Mouse (Mus musculus) midbrain, embryonic 11.5 days (tissue): ENCODE measurements around the gene Mrpl16. TPM values are rescaled to one million over a fixed set of nuclear protein-coding genes. Genes with fewer than 3 reads are reported as not detected.

Experiments used
- ATAC-seq: fragments of 200-750 bp; cut with Nextera tagmentation; 2 replicates; pipeline ENCODE4 v1.8.0; 2017; ENCODE audit warnings: moderate TSS enrichment, moderate library complexity; ENCODE audit not compliant: low FRiP score
- DNase-seq: peaks from one replicate; pipeline ENCODE4 v3.0.0; 2015; ENCODE audit warnings: low spot score; ENCODE audit errors: missing footprints
- H3K27ac ChIP-seq: fragments of 300-500 bp; sonication (generic); 2 replicates; pipeline ENCODE4 v1.5.1; 2014; ENCODE audit warnings: low read depth, low read length
- H3K27me3 ChIP-seq: fragments of 300-500 bp; sonication (generic); 2 replicates; pipeline ENCODE4 v1.6.1; 2014; ENCODE audit warnings: mild to moderate bottlenecking, low read length, moderate library complexity, mixed read lengths; ENCODE audit not compliant: control insufficient read depth, insufficient read depth
- H3K36me3 ChIP-seq: fragments of 300-500 bp; sonication (generic); 2 replicates; pipeline ENCODE4 v1.6.1; 2014; ENCODE audit warnings: mild to moderate bottlenecking, low read length, moderate library complexity, mixed read lengths; ENCODE audit not compliant: control insufficient read depth, insufficient read depth
- H3K4me1 ChIP-seq: fragments of 300-500 bp; sonication (generic); 2 replicates; pipeline ENCODE4 v1.6.1; 2014; ENCODE audit warnings: low read length; ENCODE audit not compliant: control insufficient read depth, insufficient read depth
- H3K4me2 ChIP-seq: fragments of 300-500 bp; sonication (generic); 2 replicates; pipeline ENCODE4 v1.6.1; 2014; ENCODE audit warnings: mild to moderate bottlenecking, moderate library complexity
- H3K4me3 ChIP-seq: fragments of 300-500 bp; sonication (generic); 2 replicates; pipeline ENCODE4 v1.5.1; 2014; ENCODE audit warnings: low read depth, low read length
- H3K9ac ChIP-seq: fragments of 300-500 bp; sonication (generic); 2 replicates; pipeline ENCODE4 v1.6.1; 2014; ENCODE audit warnings: low read length
- H3K9me3 ChIP-seq: fragments of 300-500 bp; sonication (generic); 2 replicates; pipeline ENCODE4 v1.6.1; 2016; ENCODE audit warnings: low read length; ENCODE audit not compliant: control insufficient read depth
- WGBS: fragments of 180-500 bp; shearing (Covaris S2); extraction: QIAGEN DNeasy Blood & Tissue Kit; methylation state at CpG from one replicate; pipeline ENCODE4 v1.1.7; 2014; 5-methylcytosine and 5-hydroxymethylcytosine counted together
- polyA plus RNA-seq: library from polyadenylated mRNA; unstranded; fragments of >200 nt; fragmentation: Nextera tagmentation; extraction: Ambion mirVana; gene quantifications from 2 replicates; pipeline ENCODE4 v1.2.1, GENCODE M21; 2014

Gene Mrpl16
- polyA plus RNA-seq, 1 experiment from 2014 or later: 57.2 TPM

GRCm38 (mm10) chr19:11793741-11794359 lies 23.7 kb downstream of the Mrpl16 start:
- Histone ChIP-seq H3K4me3 (no peak overlapping the region), H3K36me3 (no peaks in the 10 kb centered on the region), H3K27ac (no peak overlapping the region), H3K9me3 (no peaks in the 10 kb centered on the region), H3K4me2 (no peak overlapping the region), H3K9ac (no peak overlapping the region), H3K4me1 (no peaks in the 10 kb centered on the region), H3K27me3 (no peaks in the 10 kb centered on the region)
- DNase-seq (no peak), ATAC-seq (no peak)
- WGBS: 79% methylated on average over 2 of the region's 2 CpGs

GRCm38 (mm10) chr19:11794447-11794846 lies 24.3 kb downstream of the Mrpl16 start:
- Histone ChIP-seq H3K27ac (no peak overlapping the region), H3K36me3 (no peaks in the 10 kb centered on the region), H3K27me3 (no peaks in the 10 kb centered on the region), H3K9me3 (no peaks in the 10 kb centered on the region), H3K4me2 (no peak overlapping the region), H3K9ac (no peak overlapping the region), H3K4me3 (no peak overlapping the region), H3K4me1 (no peaks in the 10 kb centered on the region)
- no peak for ATAC-seq
- 88% methylated on average over 6 of the region's 6 CpGs for WGBS
- no peak for DNase-seq

DNA sequence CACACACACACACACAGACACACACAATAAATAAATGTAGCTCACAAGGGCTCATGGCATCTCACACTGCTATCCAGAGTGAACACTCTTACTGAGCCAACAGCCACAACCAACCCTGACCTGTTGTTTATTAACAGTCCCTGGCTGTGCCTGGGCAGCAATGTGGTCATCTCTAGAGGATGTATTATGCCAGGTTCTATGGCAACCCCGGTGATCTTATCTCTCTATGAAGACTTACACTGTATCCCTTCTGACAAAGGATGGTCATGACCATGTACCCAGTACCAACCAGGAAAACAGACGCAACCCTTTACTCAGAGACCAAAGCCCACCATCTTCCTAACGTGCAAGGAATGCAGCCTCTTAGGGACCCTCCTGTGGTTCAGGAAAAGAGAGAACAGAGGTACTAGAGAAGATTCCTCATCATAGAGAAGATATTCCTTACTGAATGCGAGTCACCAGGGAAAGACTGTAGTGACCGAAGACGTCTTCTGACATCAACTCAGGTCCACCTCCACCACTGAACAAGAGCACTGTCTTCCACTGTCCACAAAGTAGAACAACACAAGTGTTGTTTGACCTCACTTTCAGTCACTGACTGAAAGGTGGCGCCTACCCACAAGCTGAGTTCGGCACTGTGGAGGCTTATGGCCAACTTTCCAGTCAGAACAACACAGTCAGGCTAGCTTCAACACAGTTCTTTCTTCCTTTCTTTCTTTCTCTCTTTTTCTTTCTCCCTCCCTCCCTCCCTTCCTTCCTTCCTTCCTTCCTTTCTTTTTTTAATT lies 30.5 kb downstream of the Mrpl16 start:
- Histone ChIP-seq H3K27me3 (no peaks in the 10 kb centered on the region), H3K9ac (no peak overlapping the region), H3K4me2 (no peak overlapping the region), H3K27ac (no peak overlapping the region), H3K4me3 (no peak overlapping the region), H3K4me1 (no peaks in the 10 kb centered on the region), H3K36me3 (no peaks in the 10 kb centered on the region), H3K9me3 (no peaks in the 10 kb centered on the region)
- ATAC-seq (no peak), DNase-seq (peak; percentile 85)
- 80% methylated on average over 8 of the region's 8 CpGs for WGBS

DNA sequence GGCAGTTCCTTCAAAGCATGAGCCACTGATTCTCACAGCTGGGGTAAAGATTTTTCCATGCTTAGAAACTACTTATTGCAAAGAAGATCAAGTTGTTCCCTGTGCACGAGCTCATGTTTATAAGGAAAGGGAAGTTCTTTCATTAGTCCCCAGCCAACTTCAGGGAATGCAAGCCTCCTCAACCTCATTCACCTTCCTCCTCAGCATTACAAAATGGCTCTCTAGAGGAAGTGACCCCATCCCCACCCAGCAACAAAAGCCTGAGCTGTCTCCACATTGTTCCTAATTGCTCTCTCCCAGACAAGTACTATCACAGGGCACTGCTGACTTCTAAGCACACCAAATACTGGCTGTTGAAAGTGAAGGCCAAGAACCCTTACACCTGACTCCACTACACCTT lies 34.2 kb downstream of the Mrpl16 start:
- no peak overlapping the region for H3K27ac ChIP-seq
- no peaks in the 10 kb centered on the region for H3K27me3 ChIP-seq
- H3K36me3 ChIP-seq: no peaks in the 10 kb centered on the region
- H3K4me3 ChIP-seq: no peak overlapping the region
- DNase-seq (no peak), ATAC-seq (no peak)
- H3K9ac ChIP-seq: no peak overlapping the region
- no peak overlapping the region for H3K4me2 ChIP-seq
- WGBS: 71% methylated on average over 1 of the region's 1 CpGs
- no peaks in the 10 kb centered on the region for H3K4me1 ChIP-seq
- H3K9me3 ChIP-seq: no peaks in the 10 kb centered on the region

- H3K4me2 ChIP-seq: no peak overlapping the region
- no peaks in the 10 kb centered on the region for H3K36me3 ChIP-seq
- peaks cover 12% of the 10 kb centered on the region for H3K4me1 ChIP-seq
- no peaks in the 10 kb centered on the region for H3K27me3 ChIP-seq
- no peak overlapping the region for H3K27ac ChIP-seq
- H3K9ac ChIP-seq: no peak overlapping the region
- 71% methylated on average over 2 of the region's 2 CpGs for WGBS
- no peak overlapping the region for H3K4me3 ChIP-seq
- ATAC-seq: no peak
- DNase-seq: no peak
- no peaks in the 10 kb centered on the region for H3K9me3 ChIP-seq
Observed at GRCm38 (mm10) chr19:11807251-11807650, 37.1 kb downstream of the Mrpl16 start.

DNA sequence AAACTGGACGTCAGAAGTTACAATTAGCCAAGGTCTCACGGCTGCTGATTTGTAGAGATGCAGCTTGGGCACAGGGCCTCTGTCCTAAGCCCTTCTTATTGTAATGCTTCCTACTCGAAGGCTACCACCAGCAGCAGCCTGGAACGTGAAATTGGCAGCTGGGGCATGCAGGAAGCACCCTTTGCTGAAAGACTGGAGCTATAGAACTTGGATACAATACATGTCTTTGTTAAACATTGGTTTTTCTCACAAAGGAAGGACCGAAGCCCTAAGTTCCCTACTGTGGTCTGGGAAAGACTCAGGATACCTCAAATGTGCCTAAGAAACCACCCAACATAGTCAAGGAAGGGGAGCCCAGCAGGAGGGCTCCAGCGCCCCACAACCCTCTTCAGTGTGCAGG lies 37.6 kb downstream of the Mrpl16 start:
- Histone ChIP-seq H3K27ac (no peak overlapping the region), H3K9me3 (no peaks in the 10 kb centered on the region), H3K4me2 (no peak overlapping the region), H3K4me3 (no peak overlapping the region), H3K36me3 (no peaks in the 10 kb centered on the region), H3K9ac (no peak overlapping the region), H3K27me3 (no peaks in the 10 kb centered on the region), H3K4me1 (peaks cover 18% of the 10 kb centered on the region)
- ATAC-seq: no peak
- 35% methylated on average over 6 of the region's 6 CpGs for WGBS
- DNase-seq: no peak

GRCm38 (mm10) chr19:11808452-11808851 lies 38.3 kb downstream of the Mrpl16 start:
- ATAC-seq: no peak
- Histone ChIP-seq H3K4me3 (no peak overlapping the region), H3K27me3 (no peaks in the 10 kb centered on the region), H3K9me3 (no peaks in the 10 kb centered on the region), H3K4me1 (peaks cover 24% of the 10 kb centered on the region), H3K36me3 (no peaks in the 10 kb centered on the region), H3K4me2 (no peak overlapping the region), H3K27ac (no peak overlapping the region), H3K9ac (no peak overlapping the region)
- WGBS: 89% methylated on average over 2 of the region's 2 CpGs
- no peak for DNase-seq

DNA sequence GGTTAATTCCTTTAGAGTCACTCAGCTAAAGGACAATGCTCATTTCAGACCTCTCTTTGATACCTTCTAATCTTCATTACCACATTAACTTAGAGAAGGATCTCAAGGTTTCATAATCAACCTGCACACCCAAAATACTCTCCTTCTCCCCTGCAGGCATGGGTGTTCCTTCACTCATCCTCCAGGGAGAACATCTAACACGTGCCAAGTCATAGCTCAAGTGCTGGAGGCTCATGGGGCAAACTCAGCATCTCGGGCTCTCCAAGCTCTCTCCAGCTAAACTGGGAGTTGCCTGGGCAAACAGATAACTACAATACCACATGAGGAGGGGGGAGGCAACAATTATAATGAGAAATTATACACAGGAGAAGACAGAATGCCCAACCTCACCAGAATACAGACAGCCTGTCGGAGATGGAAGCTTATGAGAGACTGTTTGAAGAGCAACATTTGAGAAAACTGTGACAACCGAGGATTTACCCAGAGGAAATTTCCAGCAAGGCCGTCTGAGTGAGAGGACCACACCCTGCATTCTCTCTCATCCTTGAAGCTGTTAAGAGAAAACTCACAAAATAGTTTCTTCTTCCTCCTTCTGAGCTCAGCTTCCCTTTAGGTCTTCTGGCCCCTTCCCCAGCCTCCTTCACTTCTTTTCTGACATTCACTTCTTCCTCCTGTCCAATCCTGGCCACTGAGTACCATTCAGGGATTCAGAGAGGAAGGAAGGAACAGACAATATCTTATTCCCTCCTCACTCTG lies 40.0 kb downstream of the Mrpl16 start:
- Histone ChIP-seq H3K27me3 (no peaks in the 10 kb centered on the region), H3K9ac (no peak overlapping the region), H3K36me3 (no peaks in the 10 kb centered on the region), H3K4me2 (no peak overlapping the region), H3K9me3 (no peaks in the 10 kb centered on the region), H3K4me1 (peaks cover 36% of the 10 kb centered on the region), H3K27ac (no peak overlapping the region), H3K4me3 (no peak overlapping the region)
- ATAC-seq (no peak), DNase-seq (peak; percentile 84)
- WGBS: 85% methylated on average over 5 of the region's 5 CpGs

DNA sequence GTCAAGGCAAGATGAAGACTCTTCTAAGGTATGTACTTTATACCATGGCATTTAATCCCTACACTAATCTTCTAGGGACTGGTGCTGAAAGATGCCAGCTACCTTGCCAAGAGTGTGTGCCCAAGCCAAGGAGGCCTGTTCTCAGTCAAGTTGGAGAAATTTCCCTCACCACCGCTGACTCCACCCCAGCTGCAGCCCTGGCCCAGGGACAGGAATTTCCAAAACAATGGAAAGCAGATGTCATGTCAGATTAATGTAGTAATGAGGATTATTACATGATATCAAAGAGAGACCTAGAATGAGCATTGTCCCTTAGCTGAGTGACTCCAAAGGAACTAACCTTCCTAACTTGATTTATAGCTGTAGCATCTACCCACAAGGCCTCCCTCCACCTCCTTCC lies 40.7 kb downstream of the Mrpl16 start:
- no peak for ATAC-seq
- H3K4me2 ChIP-seq: no peak overlapping the region

More for the DNA sequence above, 40.7 kb downstream of the Mrpl16 start:
- peaks cover 36% of the 10 kb centered on the region for H3K4me1 ChIP-seq
- H3K9me3 ChIP-seq: no peaks in the 10 kb centered on the region
- no peak overlapping the region for H3K9ac ChIP-seq
- 83% methylated on average over 1 of the region's 1 CpGs for WGBS
- H3K27me3 ChIP-seq: no peaks in the 10 kb centered on the region
- no peaks in the 10 kb centered on the region for H3K36me3 ChIP-seq
- DNase-seq: no peak
- no peak overlapping the region for H3K4me3 ChIP-seq
- no peak overlapping the region; the same call in 1 of the 2 replicates for H3K27ac ChIP-seq
